Mouse (Mus musculus) heart, adult 2 months (tissue): ENCODE measurements around the gene Arap1. TPM values are rescaled to one million over a fixed set of nuclear protein-coding genes. Genes with fewer than 3 reads are reported as not detected.

Experiments used
- DNase-seq, 2 experiments: peaks; one replicate each; pipeline ENCODE4 v3.0.0; 2021
- H3K27ac ChIP-seq: fragments of 200-600 bp; 2 replicates; pipeline ENCODE4 v1.8.1; 2022
- H3K27me3 ChIP-seq: fragments of 200-500 bp; 2 replicates; pipeline ENCODE4 v1.6.1; 2012; ENCODE audit warnings: mild to moderate bottlenecking, low read length, inconsistent platforms, mixed read lengths; ENCODE audit not compliant: control insufficient read depth, insufficient read depth
- H3K36me3 ChIP-seq: fragments of 200-500 bp; 2 replicates; pipeline ENCODE4 v1.6.1; 2012; ENCODE audit warnings: low read length, inconsistent platforms; ENCODE audit not compliant: control insufficient read depth, insufficient read depth
- H3K4me1 ChIP-seq: fragments of 200-500 bp; 2 replicates; pipeline ENCODE4 v1.6.1; 2011; ENCODE audit warnings: low read length; ENCODE audit not compliant: control insufficient read depth, insufficient read depth
- H3K4me3 ChIP-seq: fragments of 200-600 bp; 2 replicates; pipeline ENCODE4 v1.8.1; 2022
- H3K79me2 ChIP-seq: fragments of 200-500 bp; replicated peaks from 2 replicates; pipeline ENCODE4 v1.6.1; 2012; ENCODE audit warnings: mild to moderate bottlenecking, inconsistent platforms, low read length, moderate library complexity, mixed read lengths; ENCODE audit not compliant: control insufficient read depth, insufficient read depth
- H3K9ac ChIP-seq: fragments of 200-500 bp; 2 replicates; pipeline ENCODE4 v1.6.1; 2012; ENCODE audit warnings: low read depth, mild to moderate bottlenecking, control low read depth, inconsistent platforms, low read length, mixed read lengths
- CTCF ChIP-seq: fragments of 200-600 bp; IDR thresholded peaks from 2 replicates; pipeline ENCODE4 v1.8.1; 2022; ENCODE audit warnings: antibody characterized with exemption, mild to moderate bottlenecking, moderate library complexity
- EP300 ChIP-seq: fragments of 200-500 bp; IDR thresholded peaks from 2 replicates; pipeline ENCODE4 v1.6.1; 2011; ENCODE audit warnings: low read depth, low read length, control low read depth; ENCODE audit not compliant: insufficient read depth
- POLR2A ChIP-seq: fragments of 200-500 bp; IDR thresholded peaks from 2 replicates; pipeline ENCODE4 v1.6.1; 2011; ENCODE audit warnings: mild to moderate bottlenecking, low read depth, low read length, control low read depth; ENCODE audit not compliant: insufficient read depth
- WGBS: fragments of 180-500 bp; shearing (Covaris S2); methylation state at CpG from one replicate; pipeline ENCODE4 v1.1.7; 2018; 5-methylcytosine and 5-hydroxymethylcytosine counted together
- intact Hi-C: fragments of 180-260 bp; cut with DNase I; formaldehyde crosslinking; loops from one replicate; pipeline ENCODE4 v1.15.1; 2025
- polyA plus RNA-seq: library from polyadenylated mRNA; depleted of rRNA; stranded (reverse); fragments of >200 nt; gene quantifications from 2 replicates; pipeline ENCODE4 v1.2.3, GENCODE M21; 2012
- total RNA-seq, 2 experiments: library from RNA; stranded (reverse); gene quantifications; 2 replicates each; pipeline ENCODE4 v1.2.3; 2021

Arap1 gene
- total and polyA plus RNA-seq, 3 experiments, result 30.1 to 55.9 (median 32.6) TPM

DNA sequence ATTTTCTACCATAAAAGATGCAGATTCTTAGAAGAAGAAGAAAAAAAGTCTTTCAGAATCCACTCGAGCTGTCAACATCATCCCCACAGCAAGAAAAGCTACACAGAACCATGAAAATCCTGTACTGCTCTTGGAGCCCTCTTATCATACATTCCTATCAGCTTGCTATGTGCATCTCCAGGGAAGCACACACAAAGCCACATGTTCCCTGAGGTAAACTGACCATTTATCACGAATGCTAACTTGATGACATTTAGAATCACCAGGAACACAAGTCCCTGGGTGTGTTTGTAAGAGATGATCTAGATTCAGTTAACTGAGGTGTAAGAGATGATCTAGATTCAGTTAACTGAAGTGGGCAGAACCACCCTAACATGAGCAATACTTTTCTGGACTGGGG is 41.0 kb upstream of the Arap1 start:
- no peak for TF ChIP-seq CTCF
- TF ChIP-seq POLR2A, result no peak
- TF ChIP-seq EP300, result no peak
- 25% methylated on average over 2 of the region's 2 CpGs for WGBS
- H3K27me3 ChIP-seq, result no peaks in the 10 kb centered on the region
- H3K36me3 ChIP-seq, result no peaks in the 10 kb centered on the region
- no peaks in the 10 kb centered on the region; the same call in 1 of the 2 replicates for H3K4me1 ChIP-seq
- no peak overlapping the region for H3K9ac ChIP-seq
- H3K79me2 ChIP-seq, result no peaks in the 10 kb centered on the region
- intact Hi-C loops, result loop anchor here (10.0 kb wide), 1 partner anchor 598 kb away; the partner anchor contains the start of genes Lamtor1 and Tomt
- no peak overlapping the region for H3K4me3 ChIP-seq
- no peak overlapping the region for H3K27ac ChIP-seq
- DNase-seq, result no peak

DNA sequence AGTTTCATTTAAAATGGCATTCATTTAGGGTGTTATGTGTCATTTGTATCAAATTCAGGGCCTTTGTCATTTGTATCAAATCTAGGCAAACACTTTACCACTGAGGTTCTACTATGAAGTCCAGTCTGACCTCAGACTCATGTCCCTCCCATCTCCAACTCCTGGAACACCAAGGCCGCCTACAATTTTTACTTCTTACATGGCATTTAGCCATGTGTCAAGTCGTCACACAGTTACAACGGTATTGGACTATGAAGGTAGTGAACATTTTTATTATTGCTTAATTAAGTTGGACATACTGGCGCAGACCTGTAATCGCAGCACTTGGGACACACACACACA is 37.9 kb upstream of the Arap1 start:
- no peaks in the 10 kb centered on the region; the same call in 1 of the 2 replicates for H3K4me1 ChIP-seq
- H3K36me3 ChIP-seq, result no peaks in the 10 kb centered on the region
- DNase-seq, result no peak
- H3K27me3 ChIP-seq, result no peaks in the 10 kb centered on the region
- TF ChIP-seq EP300 (no peak), CTCF (no peak), POLR2A (no peak)
- peak overlapping the region; percentile 100 for H3K27ac ChIP-seq
- H3K4me3 ChIP-seq, result peak overlapping the region; percentile 79; the same call in 1 of the 2 replicates
- no peaks in the 10 kb centered on the region for H3K79me2 ChIP-seq
- peak overlapping the region; percentile 89 for H3K9ac ChIP-seq
- intact Hi-C loops, result loop anchor here (2.0 to 10.0 kb wide), 3 partner anchors 37 to 595 kb away; partner anchors contain the start of genes Arap1, Lamtor1 and Tomt
- WGBS, result 30% methylated on average over 5 of the region's 5 CpGs

DNA sequence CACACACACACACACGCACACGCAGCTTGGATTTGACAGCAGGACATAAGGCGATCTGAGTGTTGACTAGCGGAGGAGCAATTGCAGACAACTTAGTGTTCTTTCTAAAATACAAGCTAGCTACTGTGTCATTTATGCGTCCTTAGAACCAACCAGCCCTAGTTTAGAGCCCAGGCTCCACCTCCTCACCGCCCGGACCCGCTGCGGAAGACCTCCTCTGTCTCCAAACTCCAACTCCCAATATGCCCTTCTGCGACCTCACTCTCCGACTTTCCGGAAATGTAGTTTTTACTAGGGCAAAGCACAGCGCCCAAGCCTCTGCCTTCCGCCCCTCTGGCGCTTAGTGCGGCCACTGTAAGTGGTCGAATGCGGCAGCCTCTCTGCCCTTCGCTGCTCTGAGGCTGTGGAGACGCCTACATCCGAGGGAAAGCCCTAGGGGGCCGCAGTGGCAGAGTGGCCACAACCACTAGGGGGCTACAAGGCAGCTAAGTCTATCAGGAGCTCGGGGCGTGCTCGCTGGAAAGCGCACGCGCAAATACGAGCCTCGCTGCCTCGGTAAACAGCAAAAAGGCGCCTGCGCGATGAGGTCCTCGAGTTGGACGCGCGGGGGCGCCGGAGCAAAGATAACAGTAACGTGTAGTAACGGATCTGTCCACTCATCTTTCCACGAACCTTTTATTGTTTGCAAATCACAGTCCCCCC is 37.4 kb upstream of the Arap1 start:
- H3K27ac ChIP-seq, result peak overlapping the region; percentile 100
- peak; percentile 96 to 99 for DNase-seq
- H3K9ac ChIP-seq, result peak overlapping the region; percentile 89
- WGBS, result under 1% methylated on average over 43 of the region's 43 CpGs
- intact Hi-C loops, result loop anchor here (1.0 to 5.0 kb wide), 3 partner anchors 37 to 102 kb away; partner anchors contain the start of gene Arap1
- H3K27me3 ChIP-seq, result no peaks in the 10 kb centered on the region
- no peaks in the 10 kb centered on the region for H3K79me2 ChIP-seq
- peak; percentile 91 for TF ChIP-seq POLR2A
- TF ChIP-seq CTCF, result peak; percentile 91
- TF ChIP-seq EP300, result peak; percentile 86
- H3K4me1 ChIP-seq, result no peaks in the 10 kb centered on the region; the same call in 1 of the 2 replicates
- no peaks in the 10 kb centered on the region for H3K36me3 ChIP-seq
- peak overlapping the region; percentile 79 for H3K4me3 ChIP-seq

DNA sequence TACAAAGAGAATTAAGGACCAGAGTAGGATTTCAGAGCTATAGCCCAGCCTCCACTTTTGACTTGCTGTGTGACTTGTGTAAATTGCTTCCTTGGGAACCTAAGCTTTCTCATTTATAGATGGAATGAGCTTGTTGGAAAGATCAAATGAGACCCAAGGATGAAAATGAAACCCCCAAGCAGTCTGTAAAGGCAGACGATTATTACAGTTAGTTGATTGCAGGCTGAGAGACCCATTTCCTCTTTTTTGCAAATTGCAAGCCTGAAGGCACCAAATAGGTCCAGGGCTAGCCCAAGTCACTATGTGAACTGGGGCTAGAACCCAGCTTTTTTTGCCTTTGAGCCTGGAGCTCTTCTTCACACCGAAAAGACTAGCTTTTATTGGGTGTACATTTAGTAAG is 36.8 kb upstream of the Arap1 start:
- no peaks in the 10 kb centered on the region for H3K79me2 ChIP-seq
- intact Hi-C loops, result loop anchor here (1.0 to 5.0 kb wide), 3 partner anchors 36 to 102 kb away; partner anchors contain the start of gene Arap1
- WGBS, result 22% methylated on average over 2 of the region's 2 CpGs
- peak overlapping the region; percentile 79 for H3K4me3 ChIP-seq
- H3K9ac ChIP-seq, result no peak overlapping the region
- H3K36me3 ChIP-seq, result no peaks in the 10 kb centered on the region
- H3K4me1 ChIP-seq, result no peaks in the 10 kb centered on the region; the same call in 1 of the 2 replicates
- peak overlapping the region; percentile 100 for H3K27ac ChIP-seq
- TF ChIP-seq POLR2A (no peak), CTCF (no peak), EP300 (no peak)
- no peaks in the 10 kb centered on the region for H3K27me3 ChIP-seq
- DNase-seq, result no peak

DNA sequence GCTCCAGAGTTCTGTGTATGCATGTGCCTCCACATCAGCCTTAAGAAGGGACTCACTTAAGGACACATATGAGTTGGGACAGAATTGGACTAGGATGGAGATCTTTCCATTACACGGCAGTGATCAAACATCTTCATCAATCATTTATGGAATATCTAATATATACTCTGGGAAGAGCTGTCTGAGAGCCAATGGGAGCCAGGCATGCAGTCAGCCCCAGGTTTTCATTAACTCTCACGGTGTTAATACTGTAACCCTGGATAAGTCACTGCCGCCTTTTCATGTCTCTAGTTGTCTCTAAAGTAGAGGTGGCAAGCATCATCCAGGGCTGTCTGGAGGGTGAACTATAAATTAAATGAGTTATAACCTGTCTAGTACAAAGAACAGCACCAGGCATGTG is 34.8 kb upstream of the Arap1 start:
- no peaks in the 10 kb centered on the region for H3K27me3 ChIP-seq
- H3K9ac ChIP-seq, result no peak overlapping the region
- H3K4me3 ChIP-seq, result no peak overlapping the region
- no peak overlapping the region for H3K27ac ChIP-seq
- DNase-seq, result no peak
- TF ChIP-seq POLR2A (no peak), EP300 (no peak), CTCF (no peak)
- H3K4me1 ChIP-seq, result no peaks in the 10 kb centered on the region; the same call in 1 of the 2 replicates
- H3K79me2 ChIP-seq, result no peaks in the 10 kb centered on the region
- no peaks in the 10 kb centered on the region for H3K36me3 ChIP-seq
- 84% methylated on average over 3 of the region's 3 CpGs for WGBS
- intact Hi-C loops, result loop anchor here (5.0 kb wide), 1 partner anchor 34 kb away; the partner anchor contains the start of gene Arap1

DNA sequence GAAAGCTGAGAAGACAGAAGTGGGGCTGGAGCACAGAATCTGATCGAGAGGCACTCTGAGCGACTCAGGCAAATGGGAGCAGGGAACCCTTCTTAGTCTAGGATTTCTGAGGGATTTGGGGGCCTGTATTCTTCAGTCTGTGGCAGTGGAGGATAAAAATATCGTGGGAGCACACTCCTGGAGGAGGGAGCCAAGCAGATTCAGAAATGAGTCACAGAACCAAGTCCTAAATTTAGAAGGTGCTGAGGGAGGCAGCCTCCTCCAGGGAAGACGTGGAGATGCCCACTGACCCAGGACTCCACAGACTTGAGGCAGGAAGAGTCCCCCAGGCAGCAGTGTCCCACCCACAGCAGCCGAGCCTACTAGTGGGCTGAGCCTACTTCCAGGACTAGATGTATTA is 33.5 kb upstream of the Arap1 start:
- Histone ChIP-seq H3K4me1 (no peaks in the 10 kb centered on the region; the same call in 1 of the 2 replicates), H3K36me3 (no peaks in the 10 kb centered on the region), H3K9ac (no peak overlapping the region), H3K27ac (no peak overlapping the region), H3K4me3 (no peak overlapping the region), H3K79me2 (no peaks in the 10 kb centered on the region), H3K27me3 (no peaks in the 10 kb centered on the region)
- intact Hi-C loops, result loop anchor here (5.0 kb wide), 1 partner anchor 33 kb away; the partner anchor contains the start of gene Arap1
- WGBS, result 39% methylated on average over 5 of the region's 5 CpGs
- no peak for DNase-seq
- TF ChIP-seq CTCF (no peak), POLR2A (no peak), EP300 (no peak)
